ENCODE assay signal across 17 mouse cellular contexts in the genomic region with DNA sequence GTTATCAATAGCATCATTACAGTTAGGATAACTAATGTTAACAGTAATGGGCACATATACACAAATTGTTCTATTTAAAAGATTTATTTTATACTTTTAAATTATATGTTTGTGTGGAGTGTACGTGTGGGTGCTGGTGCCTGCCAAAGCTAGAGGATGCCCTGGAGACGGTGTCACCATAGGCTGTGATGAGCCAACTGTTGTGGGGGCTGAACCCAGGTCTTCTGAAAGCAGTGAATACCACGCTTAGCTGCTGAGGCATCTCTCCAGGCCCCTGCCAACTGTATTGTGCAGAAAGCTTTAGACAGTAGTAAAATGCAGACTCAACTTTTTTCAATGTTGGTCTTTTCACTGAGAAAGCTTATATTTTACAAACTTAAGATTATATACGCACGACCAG.
"Had no signal": no experiment of that assay in that cellular context is flagged by ENCODE, and none has a peak within 500 bp of the region (broad histone marks: within the 10 kb centered on the region; RNA-seq: fewer than 3 reads in every experiment).

No protein-coding gene starts in this region.

- ATAC-seq: liver, embryonic 12.5 days; liver, postnatal 0 days; lung, postnatal 0 days; midbrain, embryonic 13.5 days; midbrain, embryonic 15.5 days; midbrain, embryonic 16.5 days had no signal

- DNase-seq: left cerebral cortex, postnatal 4 days; liver; liver, embryonic 13.5 days; liver, postnatal 0 days; lung, adult 18-20 months; lung, adult 2 months; lung, embryonic 14.5 days; lung, postnatal 10 days; lung, postnatal 14 days; lung, postnatal 36 days; lung, postnatal 4 days; midbrain, embryonic 14.5 days had no signal
